Mouse (Mus musculus) kidney, embryonic 16.5 days (tissue): ENCODE data around the gene Ipo4. TPM values are rescaled to one million over a fixed set of nuclear protein-coding genes. Genes with fewer than 3 reads are reported as not detected.

Experiments
- ATAC-seq: fragments of 200-750 bp; cut with Nextera tagmentation; 2 replicates; pipeline ENCODE4 v1.8.0; 2017; ENCODE audit warnings: moderate TSS enrichment; ENCODE audit not compliant: low FRiP score, low TSS enrichment
- H3K27ac ChIP-seq: fragments of 300-500 bp; sonication (generic); 2 replicates; pipeline ENCODE4 v1.5.1; 2014; ENCODE audit warnings: low read length
- H3K27me3 ChIP-seq: fragments of 300-500 bp; sonication (generic); 2 replicates; pipeline ENCODE4 v1.6.1; 2014; ENCODE audit warnings: low read length, control low read depth, mixed read lengths; ENCODE audit not compliant: insufficient read depth
- H3K36me3 ChIP-seq: fragments of 300-500 bp; sonication (generic); 2 replicates; pipeline ENCODE4 v1.6.1; 2014; ENCODE audit warnings: low read length, control low read depth, mixed read lengths; ENCODE audit not compliant: insufficient read depth
- H3K4me1 ChIP-seq: fragments of 300-500 bp; sonication (generic); 2 replicates; pipeline ENCODE4 v1.6.1; 2014; ENCODE audit warnings: low read length, control low read depth, mixed read lengths; ENCODE audit not compliant: insufficient read depth
- H3K4me2 ChIP-seq: fragments of 300-500 bp; sonication (generic); replicated peaks from 2 replicates; pipeline ENCODE4 v1.6.1; 2014; ENCODE audit warnings: low read depth, low read length
- H3K4me3 ChIP-seq: fragments of 300-500 bp; sonication (generic); 2 replicates; pipeline ENCODE4 v1.5.1; 2014; ENCODE audit warnings: mild to moderate bottlenecking, low read length
- H3K9ac ChIP-seq: fragments of 300-500 bp; sonication (generic); replicated peaks from 2 replicates; pipeline ENCODE4 v1.6.1; 2014; ENCODE audit warnings: low read length
- H3K9me3 ChIP-seq: fragments of 300-500 bp; sonication (generic); 2 replicates; pipeline ENCODE4 v1.6.1; 2016; ENCODE audit warnings: low read length, control low read depth
- WGBS: fragments of 180-500 bp; shearing (Covaris S2); extraction: QIAGEN DNeasy Blood & Tissue Kit; methylation state at CpG from one replicate; pipeline ENCODE4 v1.1.7; 2014; 5-methylcytosine and 5-hydroxymethylcytosine counted together
- polyA plus RNA-seq: library from polyadenylated mRNA; unstranded; fragments of >200 nt; fragmentation: Nextera tagmentation; extraction: Ambion mirVana; gene quantifications from 2 replicates; pipeline ENCODE4 v1.2.1, GENCODE M21; 2015

Ipo4 gene
- polyA plus RNA-seq, 1 experiment from 2014 or later = 130 TPM

GRCm38 (mm10) chr14:55580731-55581130 lies 55.0 kb downstream of the Ipo4 start:
- ATAC-seq = no peak
- Histone ChIP-seq H3K27ac (no peak overlapping the region), H3K9me3 (no peaks in the 10 kb centered on the region), H3K4me1 (peaks cover 24% of the 10 kb centered on the region), H3K9ac (no peak overlapping the region), H3K27me3 (no peaks in the 10 kb centered on the region), H3K4me2 (no peak overlapping the region), H3K4me3 (no peak overlapping the region), H3K36me3 (peaks cover 19% of the 10 kb centered on the region)
- WGBS = 95% methylated on average over 16 of the region's 16 CpGs

GRCm38 (mm10) chr14:55579511-55580496 lies 56.0 kb downstream of the Ipo4 start:
- WGBS = 92% methylated on average over 23 of the region's 23 CpGs
- ATAC-seq = no peak

DNA sequence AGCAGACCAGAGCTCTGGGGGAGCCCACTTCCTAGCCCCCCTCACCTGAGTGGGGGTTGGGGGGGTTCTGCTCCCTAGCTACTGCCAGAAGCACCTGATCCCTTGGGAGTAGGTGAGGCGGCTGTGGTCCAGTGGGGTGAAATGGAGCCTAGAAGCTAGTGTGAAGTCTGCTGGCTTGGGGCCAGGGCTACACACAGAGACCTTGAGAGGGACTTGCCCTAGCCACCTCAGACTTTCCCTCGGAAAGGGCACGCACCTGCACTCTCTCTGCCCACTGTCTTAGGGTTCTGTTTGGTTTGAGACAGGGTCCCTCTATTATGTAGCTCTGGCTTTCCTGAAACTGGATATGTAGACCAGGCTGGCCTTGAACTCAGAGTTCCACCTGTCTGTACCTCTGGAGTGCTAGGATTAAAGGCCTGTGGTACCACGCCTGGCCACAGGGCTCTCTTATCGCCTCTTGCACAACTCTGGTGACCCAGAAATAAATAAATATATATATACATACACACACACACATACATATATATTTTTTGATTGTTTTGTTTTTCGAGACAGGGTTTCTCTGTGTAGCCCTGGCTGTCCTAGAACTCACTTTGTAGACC lies 57.0 kb downstream of the Ipo4 start:
- H3K9ac ChIP-seq = peak overlapping the region; percentile 92
- peaks cover 22% of the 10 kb centered on the region for H3K4me1 ChIP-seq
- H3K9me3 ChIP-seq = no peaks in the 10 kb centered on the region
- peak; percentile 50 for ATAC-seq
- 29% methylated on average over 6 of the region's 6 CpGs for WGBS
- H3K36me3 ChIP-seq = peaks cover 19% of the 10 kb centered on the region
- H3K4me3 ChIP-seq = peak overlapping the region; percentile 79
- H3K27me3 ChIP-seq = no peaks in the 10 kb centered on the region
- H3K27ac ChIP-seq = peak overlapping the region; percentile 83
- peak overlapping the region; percentile 82 for H3K4me2 ChIP-seq

More at GRCm38 (mm10) chr14:55579511-55580496, 56.0 kb downstream of the Ipo4 start:
- no peak overlapping the region for H3K9ac ChIP-seq
- H3K4me3 ChIP-seq = no peak overlapping the region
- H3K27me3 ChIP-seq = no peaks in the 10 kb centered on the region
- H3K9me3 ChIP-seq = no peaks in the 10 kb centered on the region
- no peak overlapping the region for H3K27ac ChIP-seq
- peaks cover 19% of the 10 kb centered on the region for H3K36me3 ChIP-seq
- H3K4me2 ChIP-seq = no peak overlapping the region
- peaks cover 26% of the 10 kb centered on the region for H3K4me1 ChIP-seq

DNA sequence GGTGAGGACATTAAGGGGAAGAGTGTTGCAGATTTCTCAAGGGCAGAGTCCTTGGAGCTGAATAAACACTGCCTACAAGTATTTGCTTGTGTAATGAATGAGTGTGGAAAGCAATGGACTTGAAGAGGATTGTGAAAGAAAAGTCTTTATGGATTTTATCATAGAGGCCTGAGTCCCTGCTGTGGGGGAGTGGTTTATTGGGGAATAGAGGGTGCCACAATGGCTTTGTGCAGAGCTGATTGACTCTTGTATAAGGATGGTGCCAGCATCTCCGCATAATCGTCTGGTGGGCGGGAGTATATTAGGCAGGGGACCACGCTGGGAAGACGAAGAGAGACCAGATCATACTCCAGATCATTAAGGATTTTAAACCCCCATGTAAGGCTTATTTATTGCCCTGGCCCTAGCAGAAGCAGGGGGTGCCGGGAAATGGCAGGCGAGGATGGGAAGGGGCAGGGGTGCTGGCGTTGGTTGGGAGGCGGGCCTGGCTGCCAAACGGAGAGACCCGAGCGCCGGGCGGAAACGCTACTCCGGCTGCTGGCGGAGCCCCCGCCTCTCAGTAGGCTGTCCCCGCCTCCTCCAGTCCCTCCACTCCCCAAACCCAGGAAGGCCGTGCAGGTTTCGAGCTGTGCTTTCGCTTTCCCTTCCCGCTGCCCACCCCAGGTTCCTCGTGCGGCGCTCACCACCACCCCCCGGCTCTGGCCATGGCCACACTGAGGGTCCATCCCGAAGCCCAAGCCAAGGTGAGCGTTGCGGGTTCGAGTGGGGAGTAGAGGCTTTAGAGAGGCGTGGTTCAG lies 57.7 kb downstream of the Ipo4 start, which contains the start of gene Psme1:
Psme1 (plus strand) TSS at position 253 of the 797 bp plus-strand sequence.
- Histone ChIP-seq H3K9ac (peak within 1 kb of the TSS; percentile 92), H3K36me3 (peaks cover 19% of the 10 kb centered on the region), H3K4me2 (peak within 1 kb of the TSS; percentile 82), H3K9me3 (no peaks in the 10 kb centered on the region), H3K4me3 (peak within 1 kb of the TSS; percentile 79), H3K27ac (peak within 1 kb of the TSS; percentile 83), H3K27me3 (no peaks in the 10 kb centered on the region), H3K4me1 (peaks cover 22% of the 10 kb centered on the region)
- under 1% methylated on average over 26 of the region's 32 CpGs for WGBS
- ATAC-seq = peak; percentile 93

GRCm38 (mm10) chr14:55576376-55576775 lies 59.4 kb downstream of the Ipo4 start:
- no peak overlapping the region for H3K4me3 ChIP-seq
- 66% methylated on average over 16 of the region's 16 CpGs for WGBS
- H3K27me3 ChIP-seq = no peaks in the 10 kb centered on the region
- peaks cover 22% of the 10 kb centered on the region for H3K4me1 ChIP-seq
- H3K36me3 ChIP-seq = peaks cover 14% of the 10 kb centered on the region
- ATAC-seq = no peak
- no peak overlapping the region for H3K27ac ChIP-seq
- H3K9me3 ChIP-seq = no peaks in the 10 kb centered on the region
- no peak overlapping the region for H3K4me2 ChIP-seq
- H3K9ac ChIP-seq = no peak overlapping the region

DNA sequence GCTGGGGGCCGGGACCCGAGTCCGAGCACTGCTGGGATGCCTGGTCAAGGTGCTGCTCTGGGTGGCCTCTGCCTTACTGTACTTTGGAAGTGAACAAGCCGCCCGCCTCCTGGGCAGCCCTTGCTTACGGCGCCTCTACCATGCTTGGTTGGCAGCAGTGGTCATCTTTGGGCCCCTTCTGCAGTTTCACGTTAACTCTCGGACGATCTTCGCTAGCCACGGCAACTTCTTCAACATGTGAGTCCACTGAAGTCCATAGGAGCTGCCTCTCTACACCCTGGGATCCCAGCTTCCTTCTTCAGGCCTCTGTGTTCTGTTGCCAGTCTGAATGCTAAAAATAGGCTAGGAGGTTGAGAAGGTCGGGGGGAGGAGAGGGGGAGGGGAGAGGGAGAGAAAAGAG lies 60.0 kb downstream of the Ipo4 start:
- Histone ChIP-seq H3K27ac (0 out of 2 replicates have a peak overlapping the region, but pooled peaks have one; percentile 15), H3K4me3 (no peak overlapping the region), H3K4me2 (no peak overlapping the region), H3K36me3 (peaks cover 7% of the 10 kb centered on the region), H3K4me1 (peaks cover 22% of the 10 kb centered on the region), H3K9me3 (no peaks in the 10 kb centered on the region), H3K9ac (peak overlapping the region; percentile 53), H3K27me3 (no peaks in the 10 kb centered on the region)
- WGBS = 73% methylated on average over 13 of the region's 13 CpGs
- ATAC-seq = no peak

Other genes with a start within 250 kb of the Ipo4 start
- gene Dhrs4, start 157.2 kb downstream of the Ipo4 start, polyA plus RNA-seq = 147 and 157 TPM in 2 replicates
- gene Carmil3, start 145.3 kb downstream of the Ipo4 start, polyA plus RNA-seq = 2.5 and 3.0 TPM in 2 replicates
- gene Cpne6, start 125.5 kb downstream of the Ipo4 start, polyA plus RNA-seq = 0.21 and 0.46 TPM in 2 replicates
- gene Nrl, start 111.0 kb downstream of the Ipo4 start, polyA plus RNA-seq = not detected in 2 replicates
- gene Pck2, start 95.7 kb downstream of the Ipo4 start, polyA plus RNA-seq = 64.2 and 66.0 TPM in 2 replicates
- gene Dcaf11, start 76.0 kb downstream of the Ipo4 start, polyA plus RNA-seq = 117 TPM in 2 replicates
- 1.2 and 1.6 TPM in 2 replicates for gene A730061H03Rik, start 75.6 kb downstream of the Ipo4 start, polyA plus RNA-seq
- gene Fitm1, start 60.3 kb downstream of the Ipo4 start, polyA plus RNA-seq = 4.5 and 4.6 TPM in 2 replicates
- 156 and 168 TPM in 2 replicates for gene Psme1, start 57.8 kb downstream of the Ipo4 start, polyA plus RNA-seq
- gene Emc9, start 50.7 kb downstream of the Ipo4 start, polyA plus RNA-seq = 9.3 and 9.5 TPM in 2 replicates
- gene Psme2, start 44.8 kb downstream of the Ipo4 start, polyA plus RNA-seq = 207 and 226 TPM in 2 replicates
- 21.3 and 26.2 TPM in 2 replicates for gene Rnf31, start 44.2 kb downstream of the Ipo4 start, polyA plus RNA-seq
- 16.8 and 17.7 TPM in 2 replicates for gene Irf9, start 32.4 kb downstream of the Ipo4 start, polyA plus RNA-seq
- gene Rec8, start 17.9 kb downstream of the Ipo4 start, polyA plus RNA-seq = 23.0 and 24.2 TPM in 2 replicates
- 1.5 and 1.6 TPM in 2 replicates for gene Gm49378, start 1.9 kb upstream of the Ipo4 start, polyA plus RNA-seq
- gene Tm9sf1, start 7.8 kb upstream of the Ipo4 start, polyA plus RNA-seq = 137 and 139 TPM in 2 replicates
- 1.1 and 1.3 TPM in 2 replicates for gene Tssk4, start 14.2 kb upstream of the Ipo4 start, polyA plus RNA-seq
- 59.8 and 61.0 TPM in 2 replicates for gene Mdp1, start 24.6 kb upstream of the Ipo4 start, polyA plus RNA-seq
- gene Gmpr2, start 36.0 kb upstream of the Ipo4 start, polyA plus RNA-seq = 74.1 and 74.2 TPM in 2 replicates
- gene Nedd8, start 36.2 kb upstream of the Ipo4 start, polyA plus RNA-seq = 514 and 521 TPM in 2 replicates
- 43.9 and 44.5 TPM in 2 replicates for gene Tinf2, start 45.9 kb upstream of the Ipo4 start, polyA plus RNA-seq
- gene Tgm1, start 78.0 kb upstream of the Ipo4 start, polyA plus RNA-seq = 2.9 and 3.0 TPM in 2 replicates
- 43.3 and 46.2 TPM in 2 replicates for gene Rabggta, start 86.3 kb upstream of the Ipo4 start, polyA plus RNA-seq
- 112 and 119 TPM in 2 replicates for gene Dhrs1, start 109.7 kb upstream of the Ipo4 start, polyA plus RNA-seq
- 40.6 and 41.9 TPM in 2 replicates for gene Nop9, start 109.7 kb upstream of the Ipo4 start, polyA plus RNA-seq
- 21.1 and 21.3 TPM in 2 replicates for gene Cideb, start 122.5 kb upstream of the Ipo4 start, polyA plus RNA-seq
- gene Ltb4r2, start 125.5 kb upstream of the Ipo4 start, polyA plus RNA-seq = 0.41 and 0.45 TPM in 2 replicates
- gene Ltb4r1, start 130.0 kb upstream of the Ipo4 start, polyA plus RNA-seq = 0.54 and 0.92 TPM in 2 replicates
- gene Adcy4, start 148.1 kb upstream of the Ipo4 start, polyA plus RNA-seq = 16.7 and 19.7 TPM in 2 replicates
- 39.3 and 43.4 TPM in 2 replicates for gene Ripk3, start 152.9 kb upstream of the Ipo4 start, polyA plus RNA-seq
- gene Nfatc4, start 187.2 kb upstream of the Ipo4 start, polyA plus RNA-seq = 38.2 and 38.7 TPM in 2 replicates
- 22.5 and 25.1 TPM in 2 replicates for gene Nynrin, start 218.1 kb upstream of the Ipo4 start, polyA plus RNA-seq
- gene Cbln3, start 248.4 kb upstream of the Ipo4 start, polyA plus RNA-seq = 0.42 and 0.74 TPM in 2 replicates
- gene Khnyn, start 249.0 kb upstream of the Ipo4 start, polyA plus RNA-seq = 18.7 and 19.3 TPM in 2 replicates